In the genomic region with DNA sequence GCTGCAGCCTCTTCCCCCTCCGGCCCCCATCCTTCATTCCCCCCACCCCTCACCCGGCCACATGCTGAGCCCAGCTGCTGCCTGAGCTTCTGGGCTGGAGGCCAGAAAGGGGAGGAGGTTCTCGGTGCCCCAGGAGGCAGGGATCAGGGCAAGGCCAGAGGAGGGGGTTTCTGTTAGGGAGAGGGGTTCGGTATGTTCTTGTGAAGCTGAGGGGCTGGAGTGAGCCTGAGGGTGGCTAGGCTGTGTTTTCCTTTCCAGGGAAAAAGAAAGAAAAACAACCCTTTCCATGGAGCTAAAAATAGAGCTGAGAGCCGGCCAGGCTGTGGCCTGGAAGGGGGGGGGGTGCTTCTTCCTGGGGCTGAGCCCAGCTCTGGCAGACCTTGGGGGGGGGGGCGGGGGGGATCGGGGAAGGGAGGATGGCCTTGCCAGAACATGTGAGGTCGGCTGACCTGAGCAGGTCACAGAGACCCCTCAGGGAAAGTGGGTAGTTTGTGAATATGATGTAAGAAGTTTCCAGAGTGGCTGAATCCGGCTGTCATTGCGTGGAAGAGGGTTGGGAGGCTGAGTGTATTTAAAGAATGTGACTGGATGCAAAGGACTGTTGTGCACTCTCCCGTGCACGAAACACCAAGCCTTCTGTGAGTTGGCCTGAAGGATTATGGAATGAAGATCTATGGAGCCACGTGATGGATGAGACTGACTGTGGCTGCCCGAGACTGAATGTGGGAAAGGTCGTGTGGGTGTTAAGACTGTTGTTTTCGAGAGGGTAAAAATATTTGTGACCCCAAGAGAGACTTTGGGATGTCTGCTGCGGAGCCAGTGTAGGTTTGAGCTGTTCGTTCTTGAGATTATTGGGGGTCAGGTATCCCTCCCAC, we compare ENCODE assay signal across 8 mouse cellular contexts. TPM values are rescaled to one million over a fixed set of nuclear protein-coding genes. Genes with fewer than 3 reads are reported as not detected.
A peak's percentile ranks its signal among the peaks of the same experiment; 100 is the strongest.
DNase-seq lines count a peak whose midpoint lies in the region; ATAC-seq lines count a peak whose summit lies in the region.

No protein-coding gene starts in this region.

- peak overlapping the region; percentile 83 for H3K9ac ChIP-seq in forebrain, embryonic 16.5 days (replicated peaks; ENCODE audit: low read depth, low read length)

- H3K4me3 ChIP-seq in forebrain, embryonic 16.5 days (replicated peaks; ENCODE audit: low read length): peak overlapping the region; percentile 74

- H3K4me1 ChIP-seq in forebrain, embryonic 16.5 days (replicated peaks; ENCODE audit: control insufficient read depth, insufficient read depth, low read length): peaks cover 51% of the 10 kb centered on the region

- ATAC-seq in forebrain, embryonic 16.5 days: peak; percentile 31
- peak; percentile 29 to 37; a peak in 2 of 4 replicates for ATAC-seq in hematopoietic stem cell, adult 5-6 weeks (replicated peaks in 1 of 2; ENCODE audit: insufficient read depth in 1 of 2, low FRiP score in 2 of 2, low TSS enrichment in 1 of 2, low read depth in 1 of 2, poor library complexity in 2 of 2, severe bottlenecking in 2 of 2)

- H3K9me3 ChIP-seq in forebrain, embryonic 16.5 days (ENCODE audit: control insufficient read depth, low read length): no peaks in the 10 kb centered on the region

- under 1% methylated on average over 16 of the region's 18 CpGs for WGBS in forebrain, embryonic 16.5 days

- peaks cover 3% of the 10 kb centered on the region; the same call in 1 of the 2 replicates for H3K36me3 ChIP-seq in forebrain, embryonic 16.5 days (ENCODE audit: control insufficient read depth, insufficient read depth)

- H3K27me3 ChIP-seq in forebrain, embryonic 16.5 days (replicated peaks; ENCODE audit: control insufficient read depth, insufficient read depth, low read length): no peaks in the 10 kb centered on the region

- peak; percentile 91 for DNase-seq in NIH3T3 (ENCODE audit: low read depth)
- DNase-seq in cerebellum, adult 11-12 months: peak; percentile 88
- DNase-seq in layer of hippocampus, postnatal 10 days (ENCODE audit: low spot score in 2 of 2): peak; percentile 70 to 74
- peak; percentile 79 for DNase-seq in lung, postnatal 25 days (ENCODE audit: low spot score)
- DNase-seq in right cerebral cortex, adult 18-20 months: peak; percentile 72
- no peak for DNase-seq in B cell, adult 2 months

- peak overlapping the region; percentile 97 for H3K27ac ChIP-seq in forebrain, embryonic 16.5 days (ENCODE audit: low read length)

- peak overlapping the region; percentile 89 for H3K4me2 ChIP-seq in forebrain, embryonic 16.5 days (ENCODE audit: low read length)

RNA-seq across cellular contexts. Expression of gene Lzts2, which starts 2.4 kb away (rescaled TPM):
- polyA plus RNA-seq in forebrain, embryonic 16.5 days (2015; fragmentation: Nextera tagmentation; extraction: Ambion mirVana): 18.2 and 19.5 TPM in 2 replicates
- 25.8 and 29.3 TPM in 2 replicates for total RNA-seq in hematopoietic stem cell, adult 5-6 weeks (2017)
- total RNA-seq in layer of hippocampus, postnatal 10 days (2021): 10 to 100 TPM; 21.3 to 23.2 TPM

RNA-seq across cellular contexts. Expression of gene Mrpl43, which starts 10.3 kb away (rescaled TPM):
- polyA plus RNA-seq in forebrain, embryonic 16.5 days (2015; fragmentation: Nextera tagmentation; extraction: Ambion mirVana): 76.9 and 81.8 TPM in 2 replicates
- 14.6 and 25.5 TPM in 2 replicates for total RNA-seq in hematopoietic stem cell, adult 5-6 weeks (2017)
- total RNA-seq in layer of hippocampus, postnatal 10 days (2021): 10 to 100 TPM; 45.3 to 48.9 TPM

RNA-seq across cellular contexts. Expression of gene Twnk, which starts 11.1 kb away (rescaled TPM):
- polyA plus RNA-seq in forebrain, embryonic 16.5 days (2015; fragmentation: Nextera tagmentation; extraction: Ambion mirVana): 24.6 and 25.5 TPM in 2 replicates
- total RNA-seq in hematopoietic stem cell, adult 5-6 weeks (2017): 26.6 and 31.0 TPM in 2 replicates
- 10 to 100 TPM; 14.1 to 15.1 TPM for total RNA-seq in layer of hippocampus, postnatal 10 days (2021)

RNA-seq across cellular contexts. Expression of gene Sema4g, which starts 27.7 kb away (rescaled TPM):
- polyA plus RNA-seq in forebrain, embryonic 16.5 days (2015; fragmentation: Nextera tagmentation; extraction: Ambion mirVana): 12.3 and 15.8 TPM in 2 replicates
- total RNA-seq in hematopoietic stem cell, adult 5-6 weeks (2017): 0.19 and 2.2 TPM in 2 replicates
- 10 to 100 TPM; 61.8 to 69.2 TPM for total RNA-seq in layer of hippocampus, postnatal 10 days (2021)

RNA-seq across cellular contexts. Expression of gene Pdzd7, which starts 28.9 kb away (rescaled TPM):
- 1.9 and 2.7 TPM in 2 replicates for polyA plus RNA-seq in forebrain, embryonic 16.5 days (2015; fragmentation: Nextera tagmentation; extraction: Ambion mirVana)
- not detected in 2 replicates for total RNA-seq in hematopoietic stem cell, adult 5-6 weeks (2017)
- 1 to 10 TPM; 3.2 to 3.3 TPM for total RNA-seq in layer of hippocampus, postnatal 10 days (2021)

Comparison
In these comparisons a context has a peak if more than half of its experiments do, and no peak if none do; other contexts are left out.
1. DNase-seq: peak in NIH3T3 (single experiment), cerebellum, adult 11-12 months (single experiment), layer of hippocampus, postnatal 10 days (2 of 2), lung, postnatal 25 days (single experiment) and right cerebral cortex, adult 18-20 months (single experiment); none in B cell, adult 2 months (0 of 2).